Mouse (Mus musculus) myocyte (in vitro differentiated cells): ENCODE measurements at regions not wholly inside any gene's neighbourhood (a gene's known extent, or its start where the extent isn't known, plus 50 kb on each side); places are given as distances from the start of the nearest gene placed in this dataset.

Source experiments
- H3K27me3 ChIP-seq: one replicate; pipeline ENCODE4 v1.6.1; 2011; ENCODE audit not compliant: control insufficient read depth, insufficient read depth, insufficient read length
- H3K36me3 ChIP-seq: one replicate; pipeline ENCODE4 v1.6.1; 2011; ENCODE audit not compliant: control insufficient read depth, insufficient read depth
- H3K4me2 ChIP-seq: one replicate; pipeline ENCODE4 v1.6.1; 2011; ENCODE audit warnings: low read depth, control low read depth
- H3K4me3 ChIP-seq: one replicate; pipeline ENCODE4 v1.5.1; 2011; ENCODE audit warnings: mild to moderate bottlenecking, control low read depth, moderate library complexity
- H3K79me2 ChIP-seq: one replicate; pipeline ENCODE4 v1.6.1; 2011; ENCODE audit not compliant: control insufficient read depth, insufficient read depth
- H3ac ChIP-seq: one replicate; pipeline ENCODE4 v1.6.1; 2011; ENCODE audit not compliant: control insufficient read depth, insufficient read length
- CEBPB ChIP-seq: IDR thresholded peaks from 2 replicates; pipeline ENCODE4 v1.6.1; 2011; ENCODE audit warnings: mild to moderate bottlenecking, moderate library complexity; ENCODE audit not compliant: poor library complexity, insufficient read depth, severe bottlenecking
- E2F4 ChIP-seq: IDR thresholded peaks from one replicate; pipeline ENCODE4 v1.6.1; 2011; ENCODE audit warnings: mild to moderate bottlenecking, control low read depth, moderate library complexity; ENCODE audit not compliant: insufficient read depth
- MAX ChIP-seq: IDR thresholded peaks from one replicate; pipeline ENCODE4 v1.6.1; 2011; ENCODE audit warnings: low read depth, mild to moderate bottlenecking, control low read depth
- MYOD1 ChIP-seq, 3 experiments: IDR thresholded peaks; one replicate each; pipeline ENCODE4 v1.6.1; 2011; ENCODE audit warnings: control low read depth in 2 of 3, low read depth in 2 of 3, mild to moderate bottlenecking in 2 of 3, moderate library complexity in 1 of 3; ENCODE audit not compliant: insufficient read length in 2 of 3, control insufficient read depth in 1 of 3
- MYOG ChIP-seq, 3 experiments: IDR thresholded peaks; one replicate each; pipeline ENCODE4 v1.6.1; 2011; ENCODE audit warnings: control low read depth in 2 of 3, low read depth in 2 of 3, mild to moderate bottlenecking in 2 of 3; ENCODE audit not compliant: insufficient read length in 2 of 3, control insufficient read depth in 1 of 3, insufficient read depth in 1 of 3
- POLR2A ChIP-seq: IDR thresholded peaks from one replicate; pipeline ENCODE4 v1.6.1; 2011; ENCODE audit warnings: low read depth, mild to moderate bottlenecking, control low read depth, moderate library complexity; ENCODE audit not compliant: insufficient read length
- POLR2AphosphoS2 ChIP-seq: IDR thresholded peaks from one replicate; pipeline ENCODE4 v1.6.1; 2011; ENCODE audit warnings: low read depth, control low read depth; ENCODE audit not compliant: insufficient read length
- REST ChIP-seq: IDR thresholded peaks from one replicate; pipeline ENCODE4 v1.6.1; 2011; ENCODE audit warnings: mild to moderate bottlenecking, control low read depth, moderate library complexity; ENCODE audit not compliant: insufficient read depth, insufficient read length
- SRF ChIP-seq: IDR thresholded peaks from one replicate; pipeline ENCODE4 v1.6.1; 2011; ENCODE audit warnings: low read depth; ENCODE audit not compliant: control insufficient read depth, insufficient read length
- TCF12 ChIP-seq: IDR thresholded peaks from one replicate; pipeline ENCODE4 v1.6.1; 2011; ENCODE audit warnings: mild to moderate bottlenecking, control low read depth; ENCODE audit not compliant: poor library complexity, insufficient read depth, severe bottlenecking
- TCF3 ChIP-seq: IDR thresholded peaks from one replicate; pipeline ENCODE4 v1.6.1; 2011; ENCODE audit warnings: low read depth, control low read depth; ENCODE audit not compliant: insufficient read length
- USF1 ChIP-seq: IDR thresholded peaks from one replicate; pipeline ENCODE4 v1.6.1; 2011; ENCODE audit warnings: low read depth, mild to moderate bottlenecking, control low read depth, moderate library complexity

DNA sequence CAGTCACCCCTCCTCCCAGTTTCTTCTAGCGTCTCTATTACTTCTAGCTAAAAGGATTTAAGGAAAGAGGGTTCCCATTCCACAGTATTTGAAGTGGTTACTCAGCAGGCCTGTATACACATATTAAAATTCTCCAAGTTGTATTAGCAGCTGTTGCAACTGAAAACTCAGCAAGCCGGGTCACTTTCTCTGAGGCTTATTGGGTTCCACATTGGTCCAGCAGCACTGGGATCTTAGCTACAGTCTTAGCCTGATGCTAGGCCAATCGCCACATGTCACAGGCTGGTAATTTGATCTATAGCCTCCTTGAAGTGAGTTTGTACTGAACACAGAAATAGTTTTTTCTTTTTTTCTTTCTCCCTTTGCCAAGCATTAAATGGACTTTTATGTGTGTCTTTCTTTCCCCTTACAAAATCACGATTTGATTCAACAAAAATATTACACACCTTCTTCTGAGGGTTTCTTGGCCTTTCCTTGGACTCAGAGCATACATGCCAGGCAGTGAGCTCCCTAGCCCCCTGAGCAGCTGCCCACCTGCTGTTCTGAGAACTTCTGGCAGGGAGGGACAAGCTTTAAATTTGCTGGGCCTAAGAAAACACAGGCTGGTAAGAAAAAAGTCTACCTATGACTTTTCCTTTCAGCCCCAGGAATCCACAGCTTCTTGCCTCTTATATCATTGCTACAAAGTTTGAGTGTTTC lies 297.3 kb downstream of the Kcnrg start:
- Histone ChIP-seq H3K4me3 (no peak overlapping the region), H3K4me2 (no peak overlapping the region), H3K36me3 (no peaks in the 10 kb centered on the region), H3ac (no peak overlapping the region), H3K27me3 (no peaks in the 10 kb centered on the region), H3K79me2 (no peaks in the 10 kb centered on the region)
- no peak for TF ChIP-seq REST
- no peak for TF ChIP-seq E2F4
- TF ChIP-seq MYOD1 (IDR thresholded peaks at IDR 0.05; ENCODE audit: control insufficient read depth in 1 of 3, insufficient read length in 2 of 3, low read depth in 2 of 3): no peak
- TF ChIP-seq TCF3: no peak

DNA sequence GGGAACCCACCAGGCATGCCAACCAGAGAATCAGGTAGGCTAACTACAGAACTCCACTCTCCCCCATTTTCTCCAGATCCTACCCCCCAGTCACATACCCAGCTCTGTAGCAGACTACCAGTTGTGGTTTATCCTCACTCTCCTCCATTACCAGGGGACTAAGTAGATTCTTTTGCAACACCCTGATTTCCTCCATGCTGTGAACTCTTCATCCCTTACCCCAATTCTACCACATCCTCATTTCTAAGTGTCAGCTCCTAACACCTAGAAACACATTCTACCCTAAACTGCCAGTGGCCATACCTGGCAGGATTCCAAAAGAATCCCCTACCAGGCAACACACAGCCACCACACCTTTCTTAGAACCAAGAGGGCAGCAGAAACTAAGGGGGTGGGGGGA lies 310.9 kb downstream of the Kcnrg start:
- no peaks in the 10 kb centered on the region for H3K79me2 ChIP-seq
- no peaks in the 10 kb centered on the region for H3K27me3 ChIP-seq
- no peak for TF ChIP-seq REST
- no peak for TF ChIP-seq TCF12
- no peak for TF ChIP-seq MYOD1 (IDR thresholded peaks at IDR 0.05; ENCODE audit: control insufficient read depth in 1 of 3, insufficient read length in 2 of 3, low read depth in 2 of 3)
- no peaks in the 10 kb centered on the region for H3K36me3 ChIP-seq
- no peak overlapping the region for H3ac ChIP-seq
- no peak overlapping the region for H3K4me2 ChIP-seq
- no peak overlapping the region for H3K4me3 ChIP-seq

- Histone ChIP-seq H3K36me3 (no peaks in the 10 kb centered on the region), H3K79me2 (no peaks in the 10 kb centered on the region), H3K27me3 (no peaks in the 10 kb centered on the region), H3K4me3 (no peak overlapping the region), H3K4me2 (no peak overlapping the region), H3ac (no peak overlapping the region)
- TF ChIP-seq REST (no peak), POLR2AphosphoS2 (no peak), SRF (no peak), TCF3 (no peak), E2F4 (no peak), POLR2A (no peak), CEBPB (no peak), TCF12 (no peak), USF1 (no peak), MYOG (IDR thresholded peaks at IDR 0.05; ENCODE audit: control insufficient read depth in 1 of 3, insufficient read depth in 1 of 3, insufficient read length in 2 of 3, low read depth in 2 of 3) (no peak), MYOD1 (IDR thresholded peaks at IDR 0.05; ENCODE audit: control insufficient read depth in 1 of 3, insufficient read length in 2 of 3, low read depth in 2 of 3) (no peak), MAX (no peak)
Observed at GRCm38 (mm10) chr14:61931811-61932210, 324.6 kb downstream of the Kcnrg start.

DNA sequence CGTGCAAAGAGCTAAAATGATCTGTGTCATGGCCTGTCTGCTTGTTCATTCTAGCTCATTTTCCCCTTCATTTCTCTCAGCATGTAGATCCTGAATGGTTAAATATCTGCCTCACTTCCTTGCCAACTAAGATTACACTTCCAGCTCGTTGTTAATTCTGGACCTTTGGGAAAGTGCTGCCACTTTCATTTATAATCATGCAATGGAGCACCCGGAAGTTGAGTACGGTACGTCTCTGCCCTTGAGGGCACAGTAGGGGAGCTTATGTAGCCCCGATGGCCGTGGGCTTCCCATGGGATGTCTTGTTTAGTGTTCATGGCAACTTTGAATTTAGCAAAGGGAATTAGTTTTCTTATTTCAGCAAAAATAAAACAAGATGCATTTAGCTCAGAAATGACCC lies 334.4 kb downstream of the Kcnrg start:
- no peak for TF ChIP-seq SRF
- no peak for TF ChIP-seq CEBPB
- no peak for TF ChIP-seq TCF12
- no peak for TF ChIP-seq E2F4
- TF ChIP-seq TCF3: no peak
- TF ChIP-seq USF1: no peak
- no peak for TF ChIP-seq MYOG (IDR thresholded peaks at IDR 0.05; ENCODE audit: control insufficient read depth in 1 of 3, insufficient read depth in 1 of 3, insufficient read length in 2 of 3, low read depth in 2 of 3)
- no peak for TF ChIP-seq MYOD1 (IDR thresholded peaks at IDR 0.05; ENCODE audit: control insufficient read depth in 1 of 3, insufficient read length in 2 of 3, low read depth in 2 of 3)
- no peak for TF ChIP-seq POLR2A
- no peak for TF ChIP-seq POLR2AphosphoS2
- TF ChIP-seq REST: no peak
- no peak for TF ChIP-seq MAX
- no peak overlapping the region for H3K4me2 ChIP-seq
- no peak overlapping the region for H3ac ChIP-seq
- no peaks in the 10 kb centered on the region for H3K27me3 ChIP-seq
- H3K79me2 ChIP-seq: no peaks in the 10 kb centered on the region
- no peaks in the 10 kb centered on the region for H3K36me3 ChIP-seq
- H3K4me3 ChIP-seq: no peak overlapping the region

DNA sequence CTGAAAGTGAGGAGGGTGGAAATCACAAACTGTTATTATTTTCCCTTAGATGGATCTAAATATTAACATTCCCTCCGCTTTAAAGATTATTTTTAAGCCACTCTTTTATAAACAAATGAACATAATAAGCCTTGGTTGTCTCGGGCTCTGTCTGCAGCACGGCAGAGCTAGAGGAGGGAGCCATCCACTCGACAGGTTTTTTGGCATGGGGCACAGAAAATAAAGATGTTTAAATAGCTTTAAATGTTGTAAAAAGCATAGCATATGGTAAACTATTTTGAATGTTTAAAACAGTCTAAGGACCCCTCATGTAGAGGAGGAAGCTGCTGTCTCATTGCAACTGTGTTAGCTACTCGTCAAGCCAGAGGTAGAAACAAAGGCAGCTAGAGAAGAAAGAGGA lies 338.4 kb downstream of the Kcnrg start:
- H3K4me2 ChIP-seq: no peak overlapping the region
- H3ac ChIP-seq: no peak overlapping the region
- H3K36me3 ChIP-seq: no peaks in the 10 kb centered on the region
- H3K27me3 ChIP-seq: no peaks in the 10 kb centered on the region
- H3K4me3 ChIP-seq: no peak overlapping the region
- TF ChIP-seq REST (no peak), MYOG (IDR thresholded peaks at IDR 0.05; ENCODE audit: control insufficient read depth in 1 of 3, insufficient read depth in 1 of 3, insufficient read length in 2 of 3, low read depth in 2 of 3) (no peak), MYOD1 (IDR thresholded peaks at IDR 0.05; ENCODE audit: control insufficient read depth in 1 of 3, insufficient read length in 2 of 3, low read depth in 2 of 3) (no peak), POLR2AphosphoS2 (no peak), TCF3 (no peak), POLR2A (no peak), E2F4 (no peak), USF1 (no peak), MAX (no peak), SRF (no peak), TCF12 (no peak), CEBPB (no peak)
- no peaks in the 10 kb centered on the region for H3K79me2 ChIP-seq
